Mouse (Mus musculus) heart, adult 10 weeks (tissue): ENCODE results near the gene Snapc3. TPM values are rescaled to one million over a fixed set of nuclear protein-coding genes. Genes with fewer than 3 reads are reported as not detected.

Source experiments
- polyA plus RNA-seq: library from polyadenylated mRNA; stranded (reverse); fragments of 350-450 nt; fragmentation: Illumina TruSeq; extraction: RNeasy Lipid Tissue Mini Kit (QIAGEN cat#74804); gene quantifications from one replicate; pipeline ENCODE4 v1.2.3, GENCODE M21; 2014; ENCODE audit warnings: low read depth, low replicate concordance

Gene Snapc3
- polyA plus RNA-seq: 15.6 TPM

GRCm38 (mm10) chr4:83417160-83417819, at the start of gene Snapc3:
Snapc3 (plus strand) TSS chr4:83417724.

DNA sequence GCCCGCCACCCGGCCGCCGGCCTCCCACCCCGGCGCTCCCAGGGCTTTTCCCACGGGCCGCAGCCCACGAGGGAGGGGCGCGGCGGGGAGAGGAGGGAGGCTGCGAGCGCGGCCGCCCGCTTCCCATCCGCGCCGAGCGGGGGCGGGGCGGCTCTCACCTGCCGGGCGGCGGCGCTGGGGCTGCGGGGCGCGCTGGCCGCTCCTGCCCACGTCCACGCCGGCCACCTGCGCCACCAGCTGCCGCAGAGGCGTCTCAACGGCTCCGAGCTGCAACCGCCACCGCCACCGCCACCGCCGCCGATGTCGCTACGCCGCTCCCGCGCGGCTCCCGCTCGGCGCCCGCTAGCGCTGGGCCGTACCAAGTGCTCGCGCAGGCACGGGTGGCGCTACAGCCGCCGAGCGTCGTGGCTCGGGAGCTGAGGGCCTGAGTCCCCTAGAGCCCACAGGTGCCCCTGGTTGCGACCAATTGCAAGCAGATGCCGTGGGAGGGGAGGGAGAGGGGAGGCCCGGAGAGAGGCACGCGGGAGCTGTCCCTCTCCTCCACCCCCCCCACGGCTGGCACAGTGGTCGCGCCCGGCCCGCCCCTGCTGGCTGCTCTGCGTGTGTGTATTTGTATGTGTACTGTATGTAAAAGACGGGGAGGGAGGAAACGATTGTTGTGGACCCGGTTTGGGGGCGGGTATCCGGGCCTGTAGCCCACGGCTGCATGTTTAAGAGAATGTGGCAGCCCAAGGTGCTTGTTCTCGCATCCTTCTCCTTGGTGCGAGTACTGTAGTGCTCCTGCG, 68.8 kb downstream of the Snapc3 start, which contains the start of gene Psip1:
Gene Psip1 (minus strand): TSS at position 343 of the 785 bp plus-strand sequence.

Other genes with a start within 250 kb of the Snapc3 start
- gene Ttc39b, start 93.5 kb upstream of the Snapc3 start, polyA plus RNA-seq: 8.4 TPM
- gene Psip1, start 68.7 kb downstream of the Snapc3 start, polyA plus RNA-seq: 33.9 TPM
- gene Ccdc171, start 107.8 kb downstream of the Snapc3 start, polyA plus RNA-seq: 1.3 TPM